Mouse (Mus musculus) hindbrain, embryonic 10.5 days (tissue): Measurements from ENCODE around the gene Ttc3. TPM values are rescaled to one million over a fixed set of nuclear protein-coding genes. Genes with fewer than 3 reads are reported as not detected.
A peak's percentile ranks its signal among the peaks of the same experiment; 100 is the strongest.
"Not testable (repeated sequence)": the region's sequence is repeated elsewhere in the genome, so short reads cannot be mapped to it uniquely, and the experiment has no call there.

Experiments used
- DNase-seq: peaks from one replicate; pipeline ENCODE4 v3.0.0-alpha.2; 2017; ENCODE audit warnings: low spot score
- H3K27ac ChIP-seq: fragments of 300-500 bp; sonication (generic); 2 replicates; pipeline ENCODE4 v1.5.1; 2016; ENCODE audit warnings: mild to moderate bottlenecking, moderate library complexity
- H3K27me3 ChIP-seq: fragments of 300-500 bp; sonication (generic); 2 replicates; pipeline ENCODE4 v1.6.1; 2016; ENCODE audit warnings: mild to moderate bottlenecking; ENCODE audit not compliant: poor library complexity, insufficient read depth, severe bottlenecking
- H3K36me3 ChIP-seq: fragments of 300-500 bp; sonication (generic); 2 replicates; pipeline ENCODE4 v1.6.1; 2016; ENCODE audit warnings: mild to moderate bottlenecking, moderate library complexity
- H3K4me1 ChIP-seq: fragments of 300-500 bp; sonication (generic); replicated peaks from 2 replicates; pipeline ENCODE4 v1.6.1; 2016; ENCODE audit warnings: mild to moderate bottlenecking
- H3K4me3 ChIP-seq: fragments of 300-500 bp; sonication (generic); 2 replicates; pipeline ENCODE4 v1.5.1; 2016; ENCODE audit warnings: mild to moderate bottlenecking, moderate library complexity
- H3K9me3 ChIP-seq: fragments of 300-500 bp; sonication (generic); 2 replicates; pipeline ENCODE4 v1.6.1; 2016; ENCODE audit warnings: mild to moderate bottlenecking, moderate library complexity
- WGBS: fragments of 180-500 bp; shearing (Covaris S2); methylation state at CpG from one replicate; pipeline ENCODE4 v1.1.7; 2016; 5-methylcytosine and 5-hydroxymethylcytosine counted together
- polyA plus RNA-seq: library from polyadenylated mRNA; unstranded; fragments of >200 nt; fragmentation: Nextera tagmentation; extraction: Ambion mirVana; gene quantifications from 2 replicates; pipeline ENCODE4 v1.2.1, GENCODE M21; 2016

The Ttc3 gene
- polyA plus RNA-seq: 318 and 335 TPM in 2 replicates

- H3K27ac ChIP-seq: peak within 1 kb of the TSS; percentile 99
- DNase-seq: peak; percentile 97
- peaks cover 11% of the 10 kb centered on the region for H3K36me3 ChIP-seq
- peak within 1 kb of the TSS; percentile 90 for H3K4me3 ChIP-seq
- H3K27me3 ChIP-seq: no peaks in the 10 kb centered on the region
- H3K9me3 ChIP-seq: no peaks in the 10 kb centered on the region
- peaks cover 44% of the 10 kb centered on the region for H3K4me1 ChIP-seq
- WGBS: under 1% methylated on average over 79 of the region's 79 CpGs
Observed at GRCm38 (mm10) chr16:94370173-94370914, at the start of gene Ttc3. Ttc3 (plus strand) TSS chr16:94370618.

- peaks cover 37% of the 10 kb centered on the region for H3K27me3 ChIP-seq
- no peaks in the 10 kb centered on the region for H3K36me3 ChIP-seq
- no peak overlapping the region for H3K27ac ChIP-seq
- H3K4me3 ChIP-seq: no peak overlapping the region
- peaks cover 12% of the 10 kb centered on the region for H3K4me1 ChIP-seq
- H3K9me3 ChIP-seq: no peaks in the 10 kb centered on the region
- DNase-seq: no peak
- 68% methylated on average over 5 of the region's 5 CpGs for WGBS
Observed at GRCm38 (mm10) chr16:94323681-94324080, 46.7 kb upstream of the Ttc3 start.

GRCm38 (mm10) chr16:94326008-94326407 lies 44.4 kb upstream of the Ttc3 start:
- H3K9me3 ChIP-seq: no peaks in the 10 kb centered on the region
- DNase-seq: no peak

GRCm38 (mm10) chr16:94327781-94328711 lies 42.4 kb upstream of the Ttc3 start, which contains the start of gene Ripply3:
Ripply3 (plus strand) TSS chr16:94328420.
- peak within 1 kb of the TSS; percentile 87 for H3K27ac ChIP-seq
- H3K27me3 ChIP-seq: peaks cover 66% of the 10 kb centered on the region
- H3K36me3 ChIP-seq: no peaks in the 10 kb centered on the region
- DNase-seq: peak; percentile 69
- WGBS: 1% methylated on average over 63 of the region's 63 CpGs
- peak within 1 kb of the TSS; percentile 64 for H3K4me3 ChIP-seq
- H3K9me3 ChIP-seq: no peaks in the 10 kb centered on the region
- peaks cover 34% of the 10 kb centered on the region for H3K4me1 ChIP-seq

More at GRCm38 (mm10) chr16:94326008-94326407, 44.4 kb upstream of the Ttc3 start:
- Histone ChIP-seq H3K4me3 (no peak overlapping the region), H3K36me3 (no peaks in the 10 kb centered on the region), H3K27ac (no peak overlapping the region), H3K4me1 (peaks cover 34% of the 10 kb centered on the region), H3K27me3 (peaks cover 61% of the 10 kb centered on the region)
- WGBS: 88% methylated on average over 3 of the region's 3 CpGs

GRCm38 (mm10) chr16:94328881-94329867 lies 41.2 kb upstream of the Ttc3 start:
- Histone ChIP-seq H3K4me3 (peak overlapping the region; percentile 64), H3K4me1 (peaks cover 34% of the 10 kb centered on the region), H3K9me3 (no peaks in the 10 kb centered on the region), H3K27ac (peak overlapping the region; percentile 87; the same call in 1 of the 2 replicates), H3K36me3 (no peaks in the 10 kb centered on the region), H3K27me3 (peaks cover 66% of the 10 kb centered on the region)
- WGBS: 9% methylated on average over 25 of the region's 25 CpGs
- peak; percentile 27 for DNase-seq

GRCm38 (mm10) chr16:94330429-94330828 lies 40.0 kb upstream of the Ttc3 start:
- Histone ChIP-seq H3K4me3 (no peak overlapping the region), H3K9me3 (no peaks in the 10 kb centered on the region), H3K27ac (peak overlapping the region; percentile 29; the same call in 1 of the 2 replicates), H3K27me3 (peaks cover 61% of the 10 kb centered on the region), H3K4me1 (peaks cover 34% of the 10 kb centered on the region), H3K36me3 (no peaks in the 10 kb centered on the region)
- WGBS: 61% methylated on average over 5 of the region's 5 CpGs
- no peak for DNase-seq

GRCm38 (mm10) chr16:94331233-94331885 lies 39.1 kb upstream of the Ttc3 start:
- H3K27me3 ChIP-seq: peaks cover 56% of the 10 kb centered on the region
- DNase-seq: no peak
- WGBS: 82% methylated on average over 9 of the region's 9 CpGs

GRCm38 (mm10) chr16:94331886-94332252 lies 38.5 kb upstream of the Ttc3 start:
- H3K27ac ChIP-seq: no peak overlapping the region
- H3K9me3 ChIP-seq: no peaks in the 10 kb centered on the region
- peaks cover 50% of the 10 kb centered on the region for H3K27me3 ChIP-seq
- peaks cover 34% of the 10 kb centered on the region for H3K4me1 ChIP-seq
- no peak overlapping the region for H3K4me3 ChIP-seq
- peak; percentile 61 for DNase-seq
- WGBS: 57% methylated on average over 5 of the region's 5 CpGs
- no peaks in the 10 kb centered on the region for H3K36me3 ChIP-seq

More at GRCm38 (mm10) chr16:94331233-94331885, 39.1 kb upstream of the Ttc3 start:
- H3K27ac ChIP-seq: no peak overlapping the region
- peaks cover 34% of the 10 kb centered on the region for H3K4me1 ChIP-seq
- H3K4me3 ChIP-seq: no peak overlapping the region
- no peaks in the 10 kb centered on the region for H3K36me3 ChIP-seq
- H3K9me3 ChIP-seq: no peaks in the 10 kb centered on the region

- Histone ChIP-seq H3K27me3 (peaks cover 13% of the 10 kb centered on the region), H3K9me3 (no peaks in the 10 kb centered on the region), H3K4me3 (no peak overlapping the region), H3K27ac (no peak overlapping the region), H3K36me3 (no peaks in the 10 kb centered on the region), H3K4me1 (peaks cover 3% of the 10 kb centered on the region; the same call in 1 of the 2 replicates)
- WGBS: 47% methylated on average over 5 of the region's 5 CpGs
- no peak for DNase-seq
Observed at GRCm38 (mm10) chr16:94335656-94336055, 34.8 kb upstream of the Ttc3 start.

GRCm38 (mm10) chr16:94339164-94340160 lies 31.0 kb upstream of the Ttc3 start:
- H3K36me3 ChIP-seq, DNase-seq, H3K27me3 ChIP-seq, H3K4me1 ChIP-seq, H3K9me3 ChIP-seq, H3K4me3 ChIP-seq, H3K27ac ChIP-seq: not testable (repeated sequence)
- 94% methylated on average over 22 of the region's 22 CpGs for WGBS

GRCm38 (mm10) chr16:94345733-94346132 lies 24.7 kb upstream of the Ttc3 start:
- no peak for DNase-seq
- H3K4me3 ChIP-seq: no peak overlapping the region

More at GRCm38 (mm10) chr16:94345733-94346132, 24.7 kb upstream of the Ttc3 start:
- no peaks in the 10 kb centered on the region for H3K9me3 ChIP-seq
- 88% methylated on average over 1 of the region's 1 CpGs for WGBS
- peaks cover 7% of the 10 kb centered on the region; the same call in 1 of the 2 replicates for H3K4me1 ChIP-seq
- no peaks in the 10 kb centered on the region for H3K27me3 ChIP-seq
- H3K36me3 ChIP-seq: no peaks in the 10 kb centered on the region
- H3K27ac ChIP-seq: no peak overlapping the region
